Mouse (Mus musculus) cerebellum, adult 2 months (tissue): ENCODE results near the gene N4bp1. TPM values are rescaled to one million over a fixed set of nuclear protein-coding genes. Genes with fewer than 3 reads are reported as not detected.

Experiments used
- DNase-seq, 2 experiments: peaks; one replicate each; pipeline ENCODE4 v3.0.0; 2021
- H3K27ac ChIP-seq: fragments of 200-500 bp; 2 replicates; pipeline ENCODE4 v1.5.1; 2012; ENCODE audit warnings: low read length, control low read depth, inconsistent platforms; ENCODE audit not compliant: insufficient read depth
- H3K27me3 ChIP-seq: fragments of 200-500 bp; 2 replicates; pipeline ENCODE4 v1.6.1; 2012; ENCODE audit warnings: inconsistent platforms, mild to moderate bottlenecking, low read length, moderate library complexity; ENCODE audit not compliant: control insufficient read depth, insufficient read depth
- H3K4me1 ChIP-seq: fragments of 200-500 bp; 2 replicates; pipeline ENCODE4 v1.6.1; 2011; ENCODE audit warnings: low read length; ENCODE audit not compliant: control insufficient read depth, insufficient read depth
- H3K4me3 ChIP-seq: fragments of 200-500 bp; replicated peaks from 2 replicates; pipeline ENCODE3; 2011; ENCODE audit warnings: mild to moderate bottlenecking, low read depth, low read length, control low read depth; ENCODE audit not compliant: insufficient read depth
- CTCF ChIP-seq: fragments of 200-500 bp; IDR thresholded peaks from 2 replicates; pipeline ENCODE4 v1.5.1; 2011; ENCODE audit warnings: low read depth, mild to moderate bottlenecking, control low read depth, low read length, moderate library complexity, borderline replicate concordance; ENCODE audit not compliant: insufficient read depth
- POLR2A ChIP-seq: fragments of 200-500 bp; IDR thresholded peaks from 2 replicates; pipeline ENCODE4 v1.6.1; 2011; ENCODE audit warnings: low read length, control low read depth, borderline replicate concordance; ENCODE audit not compliant: insufficient read depth
- WGBS: fragments of 180-500 bp; shearing (Covaris S2); methylation state at CpG from one replicate; pipeline ENCODE4 v1.1.7; 2018; 5-methylcytosine and 5-hydroxymethylcytosine counted together
- polyA plus RNA-seq: library from polyadenylated mRNA; depleted of rRNA; stranded (reverse); fragments of >200 nt; gene quantifications from 2 replicates; pipeline ENCODE4 v1.2.3, GENCODE M21; 2012

N4bp1 gene
- polyA plus RNA-seq, 1 experiment: 20.2 TPM

GRCm38 (mm10) chr8:86910250-86910649, 25.2 kb upstream of the N4bp1 start:
- H3K27me3 ChIP-seq: no peaks in the 10 kb centered on the region
- no peaks in the 10 kb centered on the region for H3K4me1 ChIP-seq
- H3K27ac ChIP-seq: no peak overlapping the region
- no peak for DNase-seq
- WGBS: 43% methylated on average over 7 of the region's 7 CpGs
- H3K4me3 ChIP-seq: no peak overlapping the region
- TF ChIP-seq POLR2A: no peak
- no peak for TF ChIP-seq CTCF

DNA sequence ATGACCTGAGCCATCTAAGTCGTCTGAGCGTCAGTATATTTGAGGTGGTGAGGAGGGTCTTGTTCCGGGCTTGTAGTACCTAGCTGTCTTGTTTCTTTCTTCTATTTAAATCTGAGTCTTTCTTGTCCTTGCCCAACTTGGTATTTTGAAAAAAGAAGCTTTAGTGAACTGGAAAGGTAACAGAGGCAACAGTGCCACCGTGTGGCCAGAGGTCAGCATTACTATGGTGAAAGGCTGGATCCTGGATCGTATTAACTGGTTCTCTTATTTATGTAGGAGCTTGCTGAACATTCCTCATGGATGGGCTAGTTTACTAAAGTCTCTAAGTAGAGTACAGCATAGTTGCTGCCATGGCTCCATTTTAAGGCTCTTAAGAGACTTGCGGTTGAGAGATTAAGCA, 23.5 kb upstream of the N4bp1 start:
- Histone ChIP-seq H3K4me3 (no peak overlapping the region), H3K27ac (no peak overlapping the region), H3K27me3 (no peaks in the 10 kb centered on the region), H3K4me1 (no peaks in the 10 kb centered on the region)
- TF ChIP-seq POLR2A: no peak
- peak; percentile 85 for TF ChIP-seq CTCF
- peak; percentile 54 to 75 for DNase-seq
- WGBS: 25% methylated on average over 6 of the region's 6 CpGs

- Histone ChIP-seq H3K27me3 (no peaks in the 10 kb centered on the region), H3K4me1 (no peaks in the 10 kb centered on the region), H3K27ac (no peak overlapping the region), H3K4me3 (no peak overlapping the region)
- TF ChIP-seq POLR2A (no peak), CTCF (no peak)
- 77% methylated on average over 10 of the region's 10 CpGs for WGBS
- DNase-seq: no peak
Measured at GRCm38 (mm10) chr8:86904911-86905310, 19.9 kb upstream of the N4bp1 start.

GRCm38 (mm10) chr8:86903104-86903503, 18.0 kb upstream of the N4bp1 start:
- 5% methylated on average over 10 of the region's 10 CpGs for WGBS
- peak; percentile 75 to 89 for DNase-seq
- Histone ChIP-seq H3K4me1 (no peaks in the 10 kb centered on the region), H3K4me3 (no peak overlapping the region), H3K27me3 (no peaks in the 10 kb centered on the region), H3K27ac (no peak overlapping the region)
- no peak for TF ChIP-seq POLR2A
- peak; percentile 98 for TF ChIP-seq CTCF

GRCm38 (mm10) chr8:86902656-86903055, 17.6 kb upstream of the N4bp1 start:
- H3K27ac ChIP-seq: no peak overlapping the region
- no peak for DNase-seq
- TF ChIP-seq CTCF (no peak), POLR2A (no peak)
- no peaks in the 10 kb centered on the region for H3K4me1 ChIP-seq
- no peak overlapping the region for H3K4me3 ChIP-seq
- 77% methylated on average over 8 of the region's 8 CpGs for WGBS
- no peaks in the 10 kb centered on the region for H3K27me3 ChIP-seq

DNA sequence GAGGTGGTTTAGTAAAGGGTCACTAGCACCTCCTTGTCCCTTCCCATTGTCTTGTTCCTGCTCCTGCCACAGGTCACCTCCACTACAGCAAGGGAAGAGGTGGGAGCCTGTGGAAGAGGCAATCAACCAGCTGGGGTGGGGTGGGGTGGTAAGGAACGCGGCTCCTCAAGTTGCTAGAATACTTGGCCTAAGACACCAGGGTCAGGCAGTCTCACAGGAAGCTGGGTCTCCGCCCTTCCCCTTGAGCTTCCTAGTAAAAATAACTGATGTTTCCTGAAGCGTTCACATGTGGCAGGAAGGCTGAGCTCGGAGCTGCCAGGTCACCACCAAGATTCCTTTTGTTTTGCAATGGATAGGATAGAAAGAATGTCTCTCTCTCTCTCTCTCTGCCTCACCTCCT, 16.9 kb upstream of the N4bp1 start:
- TF ChIP-seq CTCF (no peak), POLR2A (no peak)
- DNase-seq: no peak
- WGBS: 68% methylated on average over 5 of the region's 5 CpGs

GRCm38 (mm10) chr8:86897726-86898419, 12.8 kb upstream of the N4bp1 start:
- DNase-seq: no peak
- Histone ChIP-seq H3K27me3 (no peaks in the 10 kb centered on the region), H3K4me3 (no peak overlapping the region), H3K4me1 (no peaks in the 10 kb centered on the region), H3K27ac (no peak overlapping the region)
- no peak for TF ChIP-seq POLR2A
- TF ChIP-seq CTCF: no peak
- WGBS: 88% methylated on average over 7 of the region's 7 CpGs

More for the DNA sequence above, 16.9 kb upstream of the N4bp1 start:
- H3K27ac ChIP-seq: no peak overlapping the region
- no peak overlapping the region for H3K4me3 ChIP-seq
- H3K27me3 ChIP-seq: no peaks in the 10 kb centered on the region
- H3K4me1 ChIP-seq: no peaks in the 10 kb centered on the region

GRCm38 (mm10) chr8:86895390-86895789, 10.3 kb upstream of the N4bp1 start:
- no peak overlapping the region for H3K4me3 ChIP-seq
- H3K27ac ChIP-seq: no peak overlapping the region
- no peak for TF ChIP-seq CTCF
- no peak for TF ChIP-seq POLR2A
- no peak for DNase-seq
- 93% methylated on average over 4 of the region's 4 CpGs for WGBS
- no peaks in the 10 kb centered on the region for H3K27me3 ChIP-seq
- no peaks in the 10 kb centered on the region for H3K4me1 ChIP-seq
